10 mouse cellular contexts compared by ENCODE assay signal in genomic region chr9:56894006-56894405, GRCm38 (mm10). TPM values are rescaled to one million over a fixed set of nuclear protein-coding genes. Genes with fewer than 3 reads are reported as not detected.
DNase-seq lines count a peak whose midpoint lies in the region; ATAC-seq and TF ChIP-seq lines count a peak whose summit lies in the region.
"Had no signal": no experiment of that assay in that cellular context is flagged by ENCODE, and none has a peak within 500 bp of the region (broad histone marks: within the 10 kb centered on the region; RNA-seq: fewer than 3 reads in every experiment).

No protein-coding gene starts in this region.

- TF ChIP-seq CTCF in bone marrow, adult 2 months (IDR thresholded peaks at IDR 0.05; ENCODE audit: control insufficient read depth, insufficient read depth, low read length): peak; percentile 31; the same call in 1 of the 2 replicates

- ATAC-seq in neural tube, embryonic 11.5 days (ENCODE audit: insufficient read depth, low FRiP score, low TSS enrichment): no peak
- ATAC-seq in neural tube, embryonic 15.5 days (ENCODE audit: low FRiP score): no peak

- H3K27ac ChIP-seq in neural tube, embryonic 11.5 days (ENCODE audit: low read depth, low read length): no peak overlapping the region
- no peak overlapping the region for H3K27ac ChIP-seq in neural tube, embryonic 15.5 days (replicated peaks)
- H3K27ac ChIP-seq in bone marrow, adult 2 months (ENCODE audit: control insufficient read depth, insufficient read depth, low read depth, low read length, poor library complexity): no peak overlapping the region
- peak overlapping the region; percentile 19 for H3K27ac ChIP-seq in limb, embryonic 10.5 days
- H3K27ac ChIP-seq: hindbrain, embryonic 15.5 days had no signal

- 18% methylated on average over 3 of the region's 3 CpGs for WGBS in neural tube, embryonic 11.5 days
- 8% methylated on average over 3 of the region's 3 CpGs for WGBS in neural tube, embryonic 15.5 days
- WGBS in bone marrow, adult 2 months: 3% methylated on average over 3 of the region's 3 CpGs
- 28% methylated on average over 3 of the region's 3 CpGs for WGBS in limb, embryonic 10.5 days

- H3K36me3 ChIP-seq in neural tube, embryonic 11.5 days (ENCODE audit: control insufficient read depth, insufficient read depth, low read length): no peaks in the 10 kb centered on the region
- H3K36me3 ChIP-seq in neural tube, embryonic 15.5 days: no peaks in the 10 kb centered on the region
- H3K36me3 ChIP-seq in limb, embryonic 10.5 days: no peaks in the 10 kb centered on the region
- H3K36me3 ChIP-seq: hindbrain, embryonic 15.5 days had no signal

- no peak overlapping the region for H3K4me2 ChIP-seq in neural tube, embryonic 11.5 days (ENCODE audit: low read depth)
- no peak overlapping the region for H3K4me2 ChIP-seq in neural tube, embryonic 15.5 days
- H3K4me2 ChIP-seq: hindbrain, embryonic 15.5 days had no signal

- H3K4me1 ChIP-seq in neural tube, embryonic 11.5 days (ENCODE audit: control insufficient read depth, insufficient read depth, low read length): 0 out of 2 replicates have a peak, but pooled peaks cover 2% of the 10 kb centered on the region
- H3K4me1 ChIP-seq in neural tube, embryonic 15.5 days: peaks cover 25% of the 10 kb centered on the region
- H3K4me1 ChIP-seq in bone marrow, adult 2 months (ENCODE audit: control insufficient read depth, insufficient read depth, low read length): no peaks in the 10 kb centered on the region
- peaks cover 43% of the 10 kb centered on the region for H3K4me1 ChIP-seq in limb, embryonic 10.5 days

- H3K9me3 ChIP-seq in neural tube, embryonic 11.5 days (ENCODE audit: control insufficient read depth, low read length): no peaks in the 10 kb centered on the region
- H3K9me3 ChIP-seq in neural tube, embryonic 15.5 days (replicated peaks): no peaks in the 10 kb centered on the region
- H3K9me3 ChIP-seq in limb, embryonic 10.5 days (replicated peaks): no peaks in the 10 kb centered on the region
- H3K9me3 ChIP-seq: hindbrain, embryonic 15.5 days had no signal

- TF ChIP-seq POLR2A in bone marrow, adult 2 months (IDR thresholded peaks at IDR 0.05; ENCODE audit: borderline replicate concordance, control insufficient read depth, low read depth, low read length): no peak

- H3K9ac ChIP-seq in neural tube, embryonic 11.5 days (ENCODE audit: low read length): no peak overlapping the region
- no peak overlapping the region for H3K9ac ChIP-seq in neural tube, embryonic 15.5 days (replicated peaks)
- H3K9ac ChIP-seq: hindbrain, embryonic 15.5 days had no signal

- 0 out of 2 replicates have a peak, but pooled peaks cover 3% of the 10 kb centered on the region for H3K27me3 ChIP-seq in neural tube, embryonic 11.5 days (ENCODE audit: control insufficient read depth, insufficient read depth, low read length)
- H3K27me3 ChIP-seq in neural tube, embryonic 15.5 days (replicated peaks): peaks cover 7% of the 10 kb centered on the region; the same call in 1 of the 2 replicates
- peaks cover 25% of the 10 kb centered on the region for H3K27me3 ChIP-seq in limb, embryonic 10.5 days (ENCODE audit: low read depth, poor library complexity, severe bottlenecking)

- no peak overlapping the region for H3K4me3 ChIP-seq in neural tube, embryonic 11.5 days (ENCODE audit: low read depth, low read length)
- H3K4me3 ChIP-seq in neural tube, embryonic 15.5 days (replicated peaks): no peak overlapping the region
- no peak overlapping the region for H3K4me3 ChIP-seq in bone marrow, adult 2 months (replicated peaks; ENCODE audit: control insufficient read depth, low read depth, low read length)
- no peak overlapping the region for H3K4me3 ChIP-seq in limb, embryonic 10.5 days
- H3K4me3 ChIP-seq: hindbrain, embryonic 15.5 days had no signal

- DNase-seq in gastrocnemius, postnatal 10 days: peak; percentile 48
- DNase-seq in gastrocnemius, adult 18-20 months (ENCODE audit: low spot score): no peak
- peak; percentile 50 for DNase-seq in neural tube, embryonic 11.5 days (ENCODE audit: low spot score)
- DNase-seq in limb, embryonic 10.5 days (ENCODE audit: low spot score): no peak
- DNase-seq in frontal cortex, postnatal 14 days (ENCODE audit: low spot score in 2 of 2): no peak
- DNase-seq in spleen, adult 12 weeks (ENCODE audit: low spot score): no peak

RNA-seq across cellular contexts. Expression of gene Cspg4, which starts 29.2 kb away (rescaled TPM):
- total RNA-seq in gastrocnemius, postnatal 10 days (2021): 10 to 100 TPM; 22.0 to 31.7 TPM
- total RNA-seq in gastrocnemius, adult 18-20 months (2021): 1 to 10 TPM; 2.9 to 5.8 TPM
- 2.6 and 3.8 TPM in 2 replicates for polyA plus RNA-seq in neural tube, embryonic 11.5 days (2014; fragmentation: Nextera tagmentation; extraction: Ambion mirVana)
- polyA plus RNA-seq in neural tube, embryonic 15.5 days (2015; fragmentation: Nextera tagmentation; extraction: Ambion mirVana): 10.5 and 13.1 TPM in 2 replicates
- 0.29 and 1.4 TPM in 2 replicates for polyA plus RNA-seq in bone marrow, adult 2 months (2011; ENCODE audit: insufficient read depth, insufficient read length, low replicate concordance, missing spikeins)
- polyA plus RNA-seq in limb, embryonic 10.5 days (2016; fragmentation: Nextera tagmentation; extraction: Ambion mirVana): 2.1 and 5.0 TPM in 2 replicates
- total RNA-seq: neutrophil, adult 5-6 weeks had no signal

RNA-seq across cellular contexts. Expression of gene Odf3l1, which starts 29.5 kb away (rescaled TPM):
- under 1 TPM; 0.72 to 0.82 TPM for total RNA-seq in gastrocnemius, postnatal 10 days (2021)
- not detected for total RNA-seq in gastrocnemius, adult 18-20 months (2021)
- not detected in 2 replicates for polyA plus RNA-seq in neural tube, embryonic 11.5 days (2014; fragmentation: Nextera tagmentation; extraction: Ambion mirVana)
- polyA plus RNA-seq in neural tube, embryonic 15.5 days (2015; fragmentation: Nextera tagmentation; extraction: Ambion mirVana): 0.28 and 0.40 TPM in 2 replicates
- not detected in 2 replicates for polyA plus RNA-seq in bone marrow, adult 2 months (2011; ENCODE audit: insufficient read depth, insufficient read length, low replicate concordance, missing spikeins)
- 0.35 TPM in 1 of 2 replicates, not detected in the other for polyA plus RNA-seq in limb, embryonic 10.5 days (2016; fragmentation: Nextera tagmentation; extraction: Ambion mirVana)
- total RNA-seq: neutrophil, adult 5-6 weeks had no signal

RNA-seq across cellular contexts. Expression of gene Snx33, which starts 34.2 kb away (rescaled TPM):
- 1 to 10 TPM; 7.0 to 9.3 TPM for total RNA-seq in gastrocnemius, postnatal 10 days (2021)
- 1 to 10 TPM; 2.1 to 3.3 TPM for total RNA-seq in gastrocnemius, adult 18-20 months (2021)
- polyA plus RNA-seq in neural tube, embryonic 11.5 days (2014; fragmentation: Nextera tagmentation; extraction: Ambion mirVana): 4.3 and 6.5 TPM in 2 replicates
- polyA plus RNA-seq in neural tube, embryonic 15.5 days (2015; fragmentation: Nextera tagmentation; extraction: Ambion mirVana): 2.2 and 3.2 TPM in 2 replicates
- 2.4 and 3.4 TPM in 2 replicates for polyA plus RNA-seq in bone marrow, adult 2 months (2011; ENCODE audit: insufficient read depth, insufficient read length, low replicate concordance, missing spikeins)
- 9.3 and 11.6 TPM in 2 replicates for polyA plus RNA-seq in limb, embryonic 10.5 days (2016; fragmentation: Nextera tagmentation; extraction: Ambion mirVana)

RNA-seq across cellular contexts. Expression of gene Imp3, which starts 43.3 kb away (rescaled TPM):
- total RNA-seq in gastrocnemius, postnatal 10 days (2021): 10 to 100 TPM; 43.0 to 46.6 TPM
- 10 to 100 TPM; 46.7 to 51.6 TPM for total RNA-seq in gastrocnemius, adult 18-20 months (2021)
- 60.2 and 67.4 TPM in 2 replicates for polyA plus RNA-seq in neural tube, embryonic 11.5 days (2014; fragmentation: Nextera tagmentation; extraction: Ambion mirVana)
- polyA plus RNA-seq in neural tube, embryonic 15.5 days (2015; fragmentation: Nextera tagmentation; extraction: Ambion mirVana): 73.7 and 77.5 TPM in 2 replicates
- 36.0 and 83.1 TPM in 2 replicates for polyA plus RNA-seq in bone marrow, adult 2 months (2011; ENCODE audit: insufficient read depth, insufficient read length, low replicate concordance, missing spikeins)
- 70.5 and 77.9 TPM in 2 replicates for polyA plus RNA-seq in limb, embryonic 10.5 days (2016; fragmentation: Nextera tagmentation; extraction: Ambion mirVana)

RNA-seq across cellular contexts. Expression of gene Snupn, which starts 56.7 kb away (rescaled TPM):
- 1 to 10 TPM; 6.4 to 6.8 TPM for total RNA-seq in gastrocnemius, postnatal 10 days (2021)
- 10 to 100 TPM; 10.8 to 11.5 TPM for total RNA-seq in gastrocnemius, adult 18-20 months (2021)
- 28.9 and 31.1 TPM in 2 replicates for polyA plus RNA-seq in neural tube, embryonic 11.5 days (2014; fragmentation: Nextera tagmentation; extraction: Ambion mirVana)
- 28.3 and 29.6 TPM in 2 replicates for polyA plus RNA-seq in neural tube, embryonic 15.5 days (2015; fragmentation: Nextera tagmentation; extraction: Ambion mirVana)
- polyA plus RNA-seq in bone marrow, adult 2 months (2011; ENCODE audit: insufficient read depth, insufficient read length, low replicate concordance, missing spikeins): 5.2 and 14.9 TPM in 2 replicates
- polyA plus RNA-seq in limb, embryonic 10.5 days (2016; fragmentation: Nextera tagmentation; extraction: Ambion mirVana): 27.0 and 31.6 TPM in 2 replicates

Comparison
In these comparisons a context has a peak if more than half of its experiments do, and no peak if none do; other contexts are left out.
1. DNase-seq: peak in gastrocnemius, postnatal 10 days (single experiment) and neural tube, embryonic 11.5 days (single experiment); none in gastrocnemius, adult 18-20 months (single experiment), limb, embryonic 10.5 days (single experiment), frontal cortex, postnatal 14 days (0 of 2) and spleen, adult 12 weeks (single experiment).